Mouse (Mus musculus) stomach, postnatal 0 days (tissue): ENCODE data around the gene Oscp1.

Experiments
- CTCF ChIP-seq: IDR thresholded peaks from 2 replicates; pipeline ENCODE4 v1.5.1; 2016; ENCODE audit warnings: antibody characterized with exemption, low read depth, mild to moderate bottlenecking, moderate library complexity
- EP300 ChIP-seq: optimal IDR thresholded peaks from 2 replicates; pipeline ENCODE3; 2016; ENCODE audit warnings: antibody characterized with exemption

GRCm38 (mm10) chr4:126017676-126018332, 40.6 kb upstream of the Oscp1 start:
- no peak for TF ChIP-seq EP300
- no peak for TF ChIP-seq CTCF
